ENCODE assay signal across 8 mouse cellular contexts in genomic region chr5:72094582-72094981, GRCm38 (mm10).
DNase-seq lines count a peak whose midpoint lies in the region; ATAC-seq and TF ChIP-seq lines count a peak whose summit lies in the region.

No protein-coding gene starts in this region.

- peak; percentile 19; the same call in 1 of the 2 replicates for TF ChIP-seq CTCF in liver, embryonic 14.5 days (IDR thresholded peaks at IDR 0.05; ENCODE audit: low read depth)

- no peak for TF ChIP-seq EP300 in liver, embryonic 14.5 days (IDR thresholded peaks at IDR 0.05; ENCODE audit: low read depth)

- WGBS in forebrain, embryonic 15.5 days: 56% methylated on average over 7 of the region's 7 CpGs
- WGBS in forebrain, embryonic 12.5 days: 70% methylated on average over 7 of the region's 7 CpGs
- 41% methylated on average over 7 of the region's 7 CpGs for WGBS in liver, embryonic 14.5 days (ENCODE audit: insufficient replicate concordance)
- WGBS in liver, embryonic 12.5 days (ENCODE audit: insufficient replicate concordance): 50% methylated on average over 7 of the region's 7 CpGs
- WGBS in neural tube, embryonic 13.5 days: 57% methylated on average over 7 of the region's 7 CpGs

- no peaks in the 10 kb centered on the region for H3K9me3 ChIP-seq in forebrain, embryonic 15.5 days
- no peaks in the 10 kb centered on the region for H3K9me3 ChIP-seq in forebrain, embryonic 12.5 days
- H3K9me3 ChIP-seq in liver, embryonic 14.5 days (ENCODE audit: control insufficient read depth, low read length): no peaks in the 10 kb centered on the region
- no peaks in the 10 kb centered on the region for H3K9me3 ChIP-seq in liver, embryonic 12.5 days (replicated peaks)
- H3K9me3 ChIP-seq in neural tube, embryonic 13.5 days: no peaks in the 10 kb centered on the region

- no peaks in the 10 kb centered on the region for H3K4me1 ChIP-seq in forebrain, embryonic 15.5 days
- no peaks in the 10 kb centered on the region for H3K4me1 ChIP-seq in forebrain, embryonic 12.5 days
- no peaks in the 10 kb centered on the region for H3K4me1 ChIP-seq in liver, embryonic 14.5 days (replicated peaks; ENCODE audit: control insufficient read depth in 2 of 2, insufficient read depth in 2 of 2, low read length in 1 of 2)
- no peaks in the 10 kb centered on the region for H3K4me1 ChIP-seq in liver, embryonic 12.5 days
- H3K4me1 ChIP-seq in neural tube, embryonic 13.5 days (replicated peaks): no peaks in the 10 kb centered on the region

- H3K27me3 ChIP-seq in forebrain, embryonic 15.5 days: no peaks in the 10 kb centered on the region
- no peaks in the 10 kb centered on the region for H3K27me3 ChIP-seq in forebrain, embryonic 12.5 days
- no peaks in the 10 kb centered on the region for H3K27me3 ChIP-seq in liver, embryonic 14.5 days (ENCODE audit: control insufficient read depth, insufficient read depth, low read length)
- no peaks in the 10 kb centered on the region for H3K27me3 ChIP-seq in liver, embryonic 12.5 days (replicated peaks)
- H3K27me3 ChIP-seq in neural tube, embryonic 13.5 days: no peaks in the 10 kb centered on the region

- H3K4me3 ChIP-seq in forebrain, embryonic 15.5 days: no peak overlapping the region
- no peak overlapping the region for H3K4me3 ChIP-seq in forebrain, embryonic 12.5 days (replicated peaks)
- H3K4me3 ChIP-seq in liver, embryonic 14.5 days (ENCODE audit: insufficient read depth in 1 of 2, low read depth in 2 of 2, low read length in 2 of 2): no peak overlapping the region
- no peak overlapping the region for H3K4me3 ChIP-seq in liver, embryonic 12.5 days
- H3K4me3 ChIP-seq in neural tube, embryonic 13.5 days: no peak overlapping the region

- H3K9ac ChIP-seq in forebrain, embryonic 15.5 days (replicated peaks): no peak overlapping the region
- H3K9ac ChIP-seq in forebrain, embryonic 12.5 days: no peak overlapping the region
- H3K9ac ChIP-seq in liver, embryonic 14.5 days (replicated peaks): no peak overlapping the region
- H3K9ac ChIP-seq in liver, embryonic 12.5 days: no peak overlapping the region
- no peak overlapping the region for H3K9ac ChIP-seq in neural tube, embryonic 13.5 days

- peak; percentile 71 for ATAC-seq in forebrain, embryonic 15.5 days (replicated peaks)
- no peak for ATAC-seq in forebrain, embryonic 12.5 days (ENCODE audit: low FRiP score)
- ATAC-seq in liver, embryonic 14.5 days (ENCODE audit: insufficient read depth): no peak
- ATAC-seq in liver, embryonic 12.5 days: no peak
- 0 out of 2 replicates have a peak, but pooled peaks have one; percentile 47 for ATAC-seq in neural tube, embryonic 13.5 days (ENCODE audit: low read depth)

- H3K36me3 ChIP-seq in forebrain, embryonic 15.5 days: no peaks in the 10 kb centered on the region
- no peaks in the 10 kb centered on the region for H3K36me3 ChIP-seq in forebrain, embryonic 12.5 days (replicated peaks)
- no peaks in the 10 kb centered on the region for H3K36me3 ChIP-seq in liver, embryonic 14.5 days (replicated peaks; ENCODE audit: control insufficient read depth, insufficient read depth, low read depth)
- H3K36me3 ChIP-seq in liver, embryonic 12.5 days: no peaks in the 10 kb centered on the region
- no peaks in the 10 kb centered on the region for H3K36me3 ChIP-seq in neural tube, embryonic 13.5 days

- no peak for DNase-seq in liver, embryonic 14.5 days (ENCODE audit: low read depth in 3 of 3, low spot score in 3 of 3)
- DNase-seq in adipocyte (ENCODE audit: low spot score): peak; percentile 56
- DNase-seq in urinary bladder, adult 18-20 months (ENCODE audit: low spot score in 2 of 2): no peak
- DNase-seq in layer of hippocampus, adult 8-10 months (ENCODE audit: low spot score in 2 of 2): no peak

- no peak overlapping the region for H3K4me2 ChIP-seq in forebrain, embryonic 15.5 days (replicated peaks)
- no peak overlapping the region for H3K4me2 ChIP-seq in forebrain, embryonic 12.5 days
- no peak overlapping the region for H3K4me2 ChIP-seq in liver, embryonic 14.5 days (ENCODE audit: low read depth)
- no peak overlapping the region for H3K4me2 ChIP-seq in liver, embryonic 12.5 days
- no peak overlapping the region for H3K4me2 ChIP-seq in neural tube, embryonic 13.5 days

- H3K27ac ChIP-seq in forebrain, embryonic 15.5 days (replicated peaks): no peak overlapping the region
- no peak overlapping the region for H3K27ac ChIP-seq in forebrain, embryonic 12.5 days
- no peak overlapping the region for H3K27ac ChIP-seq in liver, embryonic 14.5 days
- H3K27ac ChIP-seq in liver, embryonic 12.5 days: no peak overlapping the region
- no peak overlapping the region for H3K27ac ChIP-seq in neural tube, embryonic 13.5 days (replicated peaks)

Comparison
In these comparisons a context has a peak if more than half of its experiments do, and no peak if none do; other contexts are left out.
1. ATAC-seq: peak in forebrain, embryonic 15.5 days (single experiment) and neural tube, embryonic 13.5 days (single experiment); none in forebrain, embryonic 12.5 days (single experiment), liver, embryonic 14.5 days (single experiment) and liver, embryonic 12.5 days (single experiment).